Mouse (Mus musculus): ENCODE measurements around the gene Arfgef2.

Arfgef2 gene

DNA sequence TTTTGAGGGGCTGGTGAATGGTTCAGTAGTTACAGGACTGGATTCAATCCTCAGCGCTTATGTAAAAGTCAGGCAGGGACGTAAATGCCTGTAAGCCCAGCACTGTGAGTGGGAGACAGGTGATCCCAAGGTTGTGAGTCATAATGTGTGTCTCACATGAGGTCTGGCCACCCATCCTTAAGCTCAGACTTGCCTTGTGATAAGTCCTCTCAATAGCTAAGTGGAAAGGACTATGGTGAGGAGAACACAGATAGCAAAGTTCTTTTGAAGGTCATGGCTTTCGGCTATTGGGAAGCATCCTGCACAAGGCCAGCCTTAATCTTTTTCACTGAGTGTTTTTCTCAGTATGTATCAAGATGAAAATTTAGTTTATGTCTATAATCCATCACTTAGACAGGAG lies 104.3 kb downstream of the Arfgef2 start:
- DNase-seq: no peak

DNA sequence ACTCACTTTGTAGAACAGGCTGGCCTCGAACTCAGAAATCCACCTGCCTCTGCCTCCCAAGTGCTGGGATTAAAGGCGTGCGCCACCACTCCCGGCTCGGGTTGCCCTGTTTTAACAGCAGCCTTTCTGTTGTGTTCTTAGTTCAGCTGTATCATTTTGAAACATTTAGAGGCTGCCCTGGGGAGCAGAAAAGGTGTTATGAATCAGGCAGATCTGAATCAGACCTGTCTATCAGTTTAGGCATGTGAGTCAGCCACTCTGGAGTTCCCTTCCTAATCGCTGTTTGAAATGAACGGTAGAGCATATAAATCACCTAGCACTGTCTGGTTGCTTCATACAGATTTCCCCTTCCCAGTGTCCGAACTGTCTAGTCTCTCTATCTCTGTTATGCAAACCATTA lies 105.1 kb downstream of the Arfgef2 start:
- DNase-seq: no peak

DNA sequence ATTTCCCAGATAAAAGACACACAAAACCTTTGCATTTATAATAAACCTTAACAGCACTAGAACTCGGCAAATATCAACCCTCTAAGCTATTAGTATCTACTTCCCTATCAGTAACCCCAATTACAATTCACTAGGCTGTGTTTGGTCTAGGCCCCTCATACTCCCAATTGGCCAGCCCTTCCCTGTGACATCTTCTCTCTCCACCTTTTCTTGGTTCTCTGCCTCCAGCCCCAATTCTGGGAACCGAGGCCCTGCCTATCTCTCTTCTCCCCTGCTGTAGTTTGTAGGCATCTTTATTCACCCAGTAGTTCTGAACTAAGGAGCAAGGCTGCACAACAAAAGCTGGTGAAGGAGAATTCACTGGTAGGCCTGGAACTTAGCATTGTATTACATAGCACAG lies 118.6 kb downstream of the Arfgef2 start:
- DNase-seq: no peak

DNA sequence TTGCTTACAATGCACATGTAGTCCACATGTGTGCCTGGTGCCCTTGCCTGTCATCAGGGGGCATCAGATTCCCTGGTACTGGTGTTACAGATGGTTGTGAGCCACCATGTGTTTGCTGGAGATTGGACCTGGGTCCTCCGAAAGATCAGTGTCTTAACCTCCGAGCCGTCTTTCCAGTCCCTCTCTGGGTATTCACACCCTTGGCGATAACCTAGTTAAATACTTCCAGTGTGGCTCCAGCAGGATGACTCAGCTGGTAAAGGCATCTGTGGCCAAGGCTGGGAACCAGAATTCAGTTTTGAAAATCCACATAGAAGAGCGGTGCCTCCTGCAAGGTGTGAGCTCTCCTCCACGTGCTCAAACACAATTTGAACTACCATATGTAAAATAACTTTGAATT lies 128.6 kb downstream of the Arfgef2 start:
- no peak for DNase-seq

DNA sequence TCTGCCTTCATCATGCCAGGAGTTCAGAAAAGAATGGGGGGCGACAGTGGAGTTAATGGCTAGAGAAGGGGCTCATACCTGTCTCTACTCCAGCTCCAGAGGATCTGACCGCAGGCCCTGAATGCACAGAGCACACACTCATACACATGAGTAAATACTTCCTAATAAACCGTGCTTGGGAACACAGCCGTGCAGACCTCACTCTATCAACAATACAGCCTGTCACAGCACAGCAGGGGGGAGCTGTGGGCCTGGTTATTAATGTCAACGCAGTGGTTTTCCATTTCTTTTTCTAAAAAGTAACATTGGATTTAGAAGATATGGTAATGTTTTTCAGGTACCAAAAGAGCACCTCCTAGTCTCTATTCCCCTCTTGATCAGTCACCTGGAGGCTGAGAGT lies 129.0 kb downstream of the Arfgef2 start:
- DNase-seq: no peak

DNA sequence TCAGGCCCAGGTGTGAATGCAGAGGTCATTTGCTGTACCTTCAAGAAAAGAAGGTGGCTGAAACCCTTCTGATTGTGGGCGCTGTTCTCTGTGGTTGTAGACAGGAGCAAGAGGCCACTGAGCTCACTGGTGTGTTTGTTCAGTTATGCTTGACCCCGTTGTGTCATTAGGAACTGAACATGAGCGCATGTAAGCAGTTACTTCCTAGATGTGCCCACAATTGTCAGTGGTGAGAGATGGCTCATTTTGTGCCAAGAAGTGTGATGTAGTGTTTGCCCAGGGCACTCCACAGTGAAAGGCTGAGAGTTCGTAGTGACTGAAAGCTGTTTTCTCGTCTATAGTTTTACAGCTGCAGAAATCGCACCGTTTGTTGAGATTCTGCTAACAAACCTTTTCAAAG lies 130.2 kb downstream of the Arfgef2 start:
- DNase-seq: no peak

DNA sequence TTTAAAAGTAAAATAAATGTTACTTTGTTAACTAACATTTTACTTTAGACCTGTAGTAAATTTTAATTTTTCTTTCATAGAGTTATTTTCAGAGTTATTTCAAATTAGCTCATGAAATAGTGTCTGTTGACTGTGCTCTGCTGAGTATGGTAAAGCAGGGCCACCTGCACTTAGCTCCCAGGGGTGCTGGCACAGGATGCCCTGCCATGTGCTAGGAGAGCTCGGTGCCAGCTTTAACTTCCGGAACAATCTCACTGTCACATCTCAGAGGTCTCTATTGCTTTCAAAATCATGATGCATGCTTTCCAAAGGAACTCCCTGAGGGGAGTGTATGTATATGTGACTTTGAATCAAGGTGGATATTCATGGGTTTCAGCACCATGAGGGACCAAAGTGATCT lies 130.8 kb downstream of the Arfgef2 start:
- no peak for DNase-seq

DNA sequence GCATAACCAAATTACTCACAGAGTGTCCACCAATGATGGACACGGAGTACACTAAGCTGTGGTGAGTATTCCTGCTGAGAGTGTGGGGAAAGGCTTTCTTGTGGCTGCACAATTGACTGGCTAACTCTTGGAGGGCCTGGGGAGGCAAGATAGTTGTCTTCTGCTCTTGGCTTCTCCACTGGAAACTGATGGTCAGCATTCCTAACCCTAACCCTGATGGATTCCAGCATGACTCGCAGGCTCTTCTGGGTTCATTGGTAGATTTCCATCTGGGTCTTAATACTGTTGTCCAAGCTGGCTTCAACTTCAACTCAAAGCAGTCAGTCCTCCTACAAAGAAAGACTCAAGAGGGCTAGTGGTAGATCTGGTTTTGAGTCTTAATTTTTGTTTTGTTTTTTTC lies 137.8 kb downstream of the Arfgef2 start:
- DNase-seq: no peak

DNA sequence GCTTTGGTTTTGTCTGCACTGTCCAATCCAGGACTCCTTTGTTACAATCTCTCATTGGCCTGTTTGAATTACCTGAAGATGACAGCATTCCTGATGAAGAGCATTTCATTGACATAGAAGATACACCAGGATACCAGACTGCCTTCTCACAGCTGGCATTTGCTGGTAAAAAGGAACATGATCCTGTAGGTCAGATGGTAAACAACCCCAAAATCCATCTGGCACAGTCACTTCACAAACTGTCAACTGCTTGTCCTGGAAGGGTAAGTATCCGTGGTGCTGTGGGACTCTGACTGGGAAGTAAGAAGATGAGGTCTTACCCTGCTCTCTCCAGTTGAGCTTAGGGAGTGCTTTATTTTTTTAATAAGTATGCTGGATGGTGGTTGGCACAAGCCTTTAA lies 139.0 kb downstream of the Arfgef2 start:
- no peak for DNase-seq

DNA sequence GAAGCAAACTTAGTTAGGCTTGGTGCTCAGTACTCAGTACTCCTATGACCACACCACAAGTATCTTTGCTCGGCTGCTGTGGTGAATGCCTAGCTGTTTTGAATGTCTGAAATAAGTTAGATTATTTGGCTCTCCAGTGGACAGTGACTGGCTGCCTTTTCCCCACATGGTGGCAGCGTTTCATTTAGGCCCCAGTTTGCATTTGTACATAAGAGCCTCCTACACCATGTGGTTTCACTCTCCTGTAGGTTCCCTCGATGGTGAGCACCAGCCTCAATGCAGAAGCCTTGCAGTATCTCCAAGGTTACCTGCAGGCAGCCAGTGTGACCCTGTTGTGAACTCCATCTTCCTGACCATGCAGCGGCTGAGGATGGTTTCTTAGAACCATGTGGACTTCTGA lies 140.1 kb downstream of the Arfgef2 start:
- peak; percentile 41 for DNase-seq

Measured in embryo, embryonic 11 days (tissue).